Mouse (Mus musculus) hindbrain, embryonic 16.5 days (tissue): ENCODE results near the gene Rgs6. TPM values are rescaled to one million over a fixed set of nuclear protein-coding genes. Genes with fewer than 3 reads are reported as not detected.

ENCODE experiments used
- ATAC-seq: fragments of 200-750 bp; cut with Nextera tagmentation; 2 replicates; pipeline ENCODE4 v1.8.0; 2017; ENCODE audit warnings: moderate TSS enrichment, moderate library complexity
- H3K27ac ChIP-seq: fragments of 300-500 bp; sonication (generic); 2 replicates; pipeline ENCODE4 v1.5.1; 2014; ENCODE audit warnings: low read depth, mild to moderate bottlenecking, control low read depth, low read length, moderate library complexity
- H3K27me3 ChIP-seq: fragments of 300-500 bp; sonication (generic); replicated peaks from 2 replicates; pipeline ENCODE4 v1.6.1; 2014; ENCODE audit warnings: low read length; ENCODE audit not compliant: control insufficient read depth, insufficient read depth
- H3K36me3 ChIP-seq: fragments of 300-500 bp; sonication (generic); 2 replicates; pipeline ENCODE4 v1.6.1; 2014; ENCODE audit warnings: mild to moderate bottlenecking, low read length, moderate library complexity, mixed read lengths; ENCODE audit not compliant: control insufficient read depth, insufficient read depth
- H3K4me1 ChIP-seq: fragments of 300-500 bp; sonication (generic); 2 replicates; pipeline ENCODE4 v1.6.1; 2014; ENCODE audit warnings: low read depth, low read length; ENCODE audit not compliant: control insufficient read depth, insufficient read depth
- H3K4me2 ChIP-seq: fragments of 300-500 bp; sonication (generic); 2 replicates; pipeline ENCODE4 v1.6.1; 2014; ENCODE audit warnings: mild to moderate bottlenecking, low read length, control low read depth, moderate library complexity
- H3K4me3 ChIP-seq: fragments of 300-500 bp; sonication (generic); 2 replicates; pipeline ENCODE4 v1.5.1; 2014; ENCODE audit warnings: mild to moderate bottlenecking, low read length, control low read depth, moderate library complexity
- H3K9ac ChIP-seq: fragments of 300-500 bp; sonication (generic); 2 replicates; pipeline ENCODE4 v1.6.1; 2014; ENCODE audit warnings: low read depth, mild to moderate bottlenecking, control low read depth, low read length, moderate library complexity
- H3K9me3 ChIP-seq: fragments of 300-500 bp; sonication (generic); 2 replicates; pipeline ENCODE4 v1.6.1; 2014; ENCODE audit warnings: mild to moderate bottlenecking, low read length, moderate library complexity; ENCODE audit not compliant: control insufficient read depth
- WGBS: fragments of 180-500 bp; shearing (Covaris S2); extraction: QIAGEN DNeasy Blood & Tissue Kit; methylation state at CpG from one replicate; pipeline ENCODE4 v1.1.7; 2014; 5-methylcytosine and 5-hydroxymethylcytosine counted together
- polyA plus RNA-seq: library from polyadenylated mRNA; unstranded; fragments of >200 nt; fragmentation: Nextera tagmentation; extraction: Ambion mirVana; gene quantifications from 2 replicates; pipeline ENCODE4 v1.2.1, GENCODE M21; 2015

The Rgs6 gene
- polyA plus RNA-seq, 1 experiment from 2014 or later = 10.1 TPM

- no peaks in the 10 kb centered on the region for H3K27me3 ChIP-seq
- H3K9ac ChIP-seq = no peak overlapping the region
- no peak for ATAC-seq
- H3K9me3 ChIP-seq = no peaks in the 10 kb centered on the region
- H3K4me1 ChIP-seq = peaks cover 20% of the 10 kb centered on the region
- H3K27ac ChIP-seq = no peak overlapping the region
- WGBS = 63% methylated on average over 5 of the region's 5 CpGs
- H3K36me3 ChIP-seq = no peaks in the 10 kb centered on the region
- no peak overlapping the region for H3K4me3 ChIP-seq
- no peak overlapping the region for H3K4me2 ChIP-seq
These were observed 622.2 kb downstream of the Rgs6 start for GRCm38 (mm10) chr12:83210294-83210693.

GRCm38 (mm10) chr12:83210735-83211134 is 622.6 kb downstream of the Rgs6 start:
- WGBS = 57% methylated on average over 3 of the region's 3 CpGs
- no peak overlapping the region for H3K4me2 ChIP-seq
- no peak overlapping the region for H3K9ac ChIP-seq
- no peaks in the 10 kb centered on the region for H3K9me3 ChIP-seq
- no peak overlapping the region for H3K4me3 ChIP-seq
- H3K4me1 ChIP-seq = peaks cover 20% of the 10 kb centered on the region
- no peaks in the 10 kb centered on the region for H3K36me3 ChIP-seq
- no peaks in the 10 kb centered on the region for H3K27me3 ChIP-seq
- no peak overlapping the region for H3K27ac ChIP-seq
- no peak for ATAC-seq

GRCm38 (mm10) chr12:83211146-83211822 is 623.2 kb downstream of the Rgs6 start:
- H3K27me3 ChIP-seq = no peaks in the 10 kb centered on the region
- ATAC-seq = no peak

More at GRCm38 (mm10) chr12:83211146-83211822, 623.2 kb downstream of the Rgs6 start:
- no peak overlapping the region for H3K27ac ChIP-seq
- no peaks in the 10 kb centered on the region for H3K36me3 ChIP-seq
- WGBS = 72% methylated on average over 7 of the region's 7 CpGs
- H3K4me2 ChIP-seq = no peak overlapping the region
- H3K4me1 ChIP-seq = peaks cover 20% of the 10 kb centered on the region
- H3K9me3 ChIP-seq = no peaks in the 10 kb centered on the region
- H3K9ac ChIP-seq = no peak overlapping the region
- H3K4me3 ChIP-seq = no peak overlapping the region
